Mouse (Mus musculus): ENCODE data around the gene Rprd2. TPM values are rescaled to one million over a fixed set of nuclear protein-coding genes. Genes with fewer than 3 reads are reported as not detected.
A peak's percentile ranks its signal among the peaks of the same experiment; 100 is the strongest.
"Not testable (repeated sequence)": the region's sequence is repeated elsewhere in the genome, so short reads cannot be mapped to it uniquely, and the experiment has no call there.

The Rprd2 gene
- polyA plus RNA-seq, 1 experiment from 2014 or later, result 25.5 TPM

DNA sequence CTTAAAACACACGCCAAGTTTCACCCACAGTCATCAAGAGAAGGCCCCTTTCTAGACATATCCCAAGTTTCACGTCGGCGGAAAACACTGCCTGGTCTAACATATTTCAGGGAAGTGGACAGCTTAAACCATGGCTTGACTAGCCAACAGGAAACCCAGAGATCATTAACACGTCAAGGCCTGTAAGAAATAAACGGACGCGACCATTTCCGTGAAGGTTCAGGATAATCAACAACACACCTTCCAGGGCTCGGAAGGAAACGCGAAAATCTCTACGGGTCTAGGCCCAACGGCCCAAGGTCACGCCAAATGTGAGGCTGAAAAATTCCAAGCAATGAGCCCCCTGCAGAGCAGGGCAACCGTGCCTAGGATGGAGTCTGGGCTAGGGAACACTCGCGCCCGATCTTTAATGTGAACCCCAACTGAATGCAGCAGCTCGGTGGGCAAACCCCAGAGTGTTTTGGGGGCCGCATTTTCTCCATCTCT lies 594 bp downstream of the Rprd2 start:
- H3K4me2 ChIP-seq, result peak overlapping the region; percentile 76
- WGBS, result under 1% methylated on average over 21 of the region's 21 CpGs
- 0 out of 2 replicates have a peak, but pooled peaks cover 5% of the 10 kb centered on the region for H3K36me3 ChIP-seq
- H3K9ac ChIP-seq, result peak overlapping the region; percentile 94
- no peaks in the 10 kb centered on the region for H3K9me3 ChIP-seq (replicated peaks)
- peaks cover 15% of the 10 kb centered on the region for H3K4me1 ChIP-seq (replicated peaks)
- no peaks in the 10 kb centered on the region for H3K27me3 ChIP-seq (replicated peaks)
- peak overlapping the region; percentile 100 for H3K27ac ChIP-seq (ENCODE audit: poor library complexity, severe bottlenecking)
- peak overlapping the region; percentile 81 for H3K4me3 ChIP-seq
- ATAC-seq (ENCODE audit: insufficient number of reproducible peaks, low FRiP score), result no peak

DNA sequence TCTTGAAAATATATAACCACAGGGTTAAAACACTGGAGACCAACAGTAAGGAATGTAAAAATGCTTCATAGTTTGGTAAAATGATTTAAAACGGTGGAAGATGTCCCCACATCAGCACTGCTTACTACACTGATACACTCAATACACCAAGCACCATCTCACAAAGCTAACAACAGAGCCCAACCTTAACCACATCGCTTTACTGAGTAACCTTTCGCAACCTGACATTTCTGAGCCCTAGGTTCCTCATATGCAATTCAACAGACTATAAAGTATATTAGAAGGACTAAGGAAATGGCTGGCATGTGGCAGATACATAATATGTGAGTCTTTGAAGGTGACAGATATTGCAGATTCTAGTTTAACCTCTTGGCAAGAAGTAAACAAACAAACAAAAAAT lies 2.0 kb downstream of the Rprd2 start:
- Histone ChIP-seq H3K9me3 (replicated peaks) (no peaks in the 10 kb centered on the region), H3K4me3 (peak overlapping the region; percentile 15; the same call in 1 of the 2 replicates), H3K27me3 (replicated peaks) (no peaks in the 10 kb centered on the region), H3K27ac (ENCODE audit: poor library complexity, severe bottlenecking) (no peak overlapping the region), H3K4me1 (replicated peaks) (peaks cover 15% of the 10 kb centered on the region), H3K4me2 (peak overlapping the region; percentile 53), H3K9ac (no peak overlapping the region), H3K36me3 (0 out of 2 replicates have a peak, but pooled peaks cover 9% of the 10 kb centered on the region)
- WGBS, result 93% methylated on average over 3 of the region's 3 CpGs
- no peak for ATAC-seq (ENCODE audit: insufficient number of reproducible peaks, low FRiP score)

- WGBS, result 45% methylated on average over 2 of the region's 2 CpGs
- H3K36me3 ChIP-seq, result peaks cover 25% of the 10 kb centered on the region
- no peak overlapping the region for H3K9ac ChIP-seq
- H3K4me2 ChIP-seq, result no peak overlapping the region
- H3K27ac ChIP-seq (ENCODE audit: poor library complexity, severe bottlenecking), result no peak overlapping the region
- H3K4me1 ChIP-seq (replicated peaks), result 0 out of 2 replicates have a peak, but pooled peaks cover 7% of the 10 kb centered on the region
- no peaks in the 10 kb centered on the region for H3K9me3 ChIP-seq (replicated peaks)
- H3K4me3 ChIP-seq, result no peak overlapping the region
- no peak for ATAC-seq (ENCODE audit: insufficient number of reproducible peaks, low FRiP score)
- no peaks in the 10 kb centered on the region for H3K27me3 ChIP-seq (replicated peaks)
Observed at GRCm38 (mm10) chr3:95808384-95808783, 10.3 kb downstream of the Rprd2 start.

DNA sequence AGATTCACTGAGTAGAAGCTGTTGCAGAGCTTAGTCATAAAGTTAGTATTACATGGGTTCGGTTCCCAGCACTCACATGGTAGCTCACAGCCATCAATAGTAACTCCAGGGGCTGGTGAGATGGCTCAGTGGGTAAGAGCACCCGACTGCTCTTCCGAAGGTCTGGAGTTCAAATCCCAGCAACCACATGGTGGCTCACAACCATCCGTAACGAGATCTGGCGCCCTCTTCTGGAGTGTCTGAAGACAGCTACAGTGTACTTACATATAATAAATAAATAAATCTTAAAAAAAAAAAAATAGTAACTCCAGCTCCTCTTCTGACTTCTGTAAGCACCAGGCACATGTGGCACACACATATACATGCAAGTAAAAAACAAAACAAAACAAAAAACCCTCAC lies 11.0 kb downstream of the Rprd2 start:
- 96% methylated on average over 5 of the region's 6 CpGs for WGBS
- ATAC-seq (ENCODE audit: insufficient number of reproducible peaks, low FRiP score); H3K27ac ChIP-seq (ENCODE audit: poor library complexity, severe bottlenecking): not testable (repeated sequence)

GRCm38 (mm10) chr3:95806677-95807076 lies 12.0 kb downstream of the Rprd2 start:
- H3K4me1 ChIP-seq (replicated peaks), result 0 out of 2 replicates have a peak, but pooled peaks cover 7% of the 10 kb centered on the region
- no peak for ATAC-seq (ENCODE audit: insufficient number of reproducible peaks, low FRiP score)
- H3K36me3 ChIP-seq, result peaks cover 28% of the 10 kb centered on the region
- no peaks in the 10 kb centered on the region for H3K27me3 ChIP-seq (replicated peaks)
- H3K4me3 ChIP-seq, result no peak overlapping the region
- H3K27ac ChIP-seq (ENCODE audit: poor library complexity, severe bottlenecking), result no peak overlapping the region
- 31% methylated on average over 1 of the region's 1 CpGs for WGBS
- H3K4me2 ChIP-seq, result no peak overlapping the region
- no peak overlapping the region for H3K9ac ChIP-seq
- no peaks in the 10 kb centered on the region for H3K9me3 ChIP-seq (replicated peaks)

More for the DNA sequence above, 11.0 kb downstream of the Rprd2 start:
- not testable (repeated sequence) for H3K9ac ChIP-seq; H3K27me3 ChIP-seq (replicated peaks); H3K4me2 ChIP-seq; H3K9me3 ChIP-seq (replicated peaks); H3K4me1 ChIP-seq (replicated peaks); H3K4me3 ChIP-seq
- H3K36me3 ChIP-seq, result peaks cover 28% of the 10 kb centered on the region

- Histone ChIP-seq H3K4me2 (no peak overlapping the region), H3K27me3 (replicated peaks) (no peaks in the 10 kb centered on the region), H3K9me3 (replicated peaks) (no peaks in the 10 kb centered on the region), H3K9ac (no peak overlapping the region), H3K4me3 (no peak overlapping the region), H3K36me3 (peaks cover 28% of the 10 kb centered on the region), H3K4me1 (replicated peaks) (no peaks in the 10 kb centered on the region), H3K27ac (ENCODE audit: poor library complexity, severe bottlenecking) (no peak overlapping the region)
- ATAC-seq (ENCODE audit: insufficient number of reproducible peaks, low FRiP score), result no peak
- 91% methylated on average over 4 of the region's 4 CpGs for WGBS
Observed at GRCm38 (mm10) chr3:95803851-95804250, 14.8 kb downstream of the Rprd2 start.

DNA sequence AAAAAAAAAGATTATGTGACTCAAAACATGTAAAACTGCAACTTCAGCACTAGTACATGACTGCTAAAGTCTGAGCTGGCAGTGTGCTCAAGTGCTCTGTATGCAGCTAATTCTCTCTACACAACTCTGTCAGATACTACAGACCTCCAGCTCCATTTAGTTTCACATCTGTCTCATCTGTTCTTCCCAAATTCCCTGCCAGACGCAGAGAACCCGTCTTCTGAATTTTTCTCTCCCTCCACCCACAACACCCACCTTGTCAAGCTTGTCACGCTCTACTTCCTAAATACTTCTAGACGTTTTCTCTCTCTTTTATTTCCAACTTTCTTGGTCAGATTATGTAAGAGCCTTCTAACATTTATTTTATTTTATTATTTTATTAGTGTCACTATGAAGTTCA lies 19.9 kb downstream of the Rprd2 start:
- 82% methylated on average over 4 of the region's 4 CpGs for WGBS
- no peak for ATAC-seq (ENCODE audit: insufficient number of reproducible peaks, low FRiP score)
- Histone ChIP-seq H3K9ac (no peak overlapping the region), H3K4me1 (replicated peaks) (no peaks in the 10 kb centered on the region), H3K4me3 (no peak overlapping the region), H3K4me2 (no peak overlapping the region), H3K9me3 (replicated peaks) (no peaks in the 10 kb centered on the region), H3K27me3 (replicated peaks) (no peaks in the 10 kb centered on the region), H3K27ac (ENCODE audit: poor library complexity, severe bottlenecking) (no peak overlapping the region), H3K36me3 (peaks cover 12% of the 10 kb centered on the region; the same call in 1 of the 2 replicates)

DNA sequence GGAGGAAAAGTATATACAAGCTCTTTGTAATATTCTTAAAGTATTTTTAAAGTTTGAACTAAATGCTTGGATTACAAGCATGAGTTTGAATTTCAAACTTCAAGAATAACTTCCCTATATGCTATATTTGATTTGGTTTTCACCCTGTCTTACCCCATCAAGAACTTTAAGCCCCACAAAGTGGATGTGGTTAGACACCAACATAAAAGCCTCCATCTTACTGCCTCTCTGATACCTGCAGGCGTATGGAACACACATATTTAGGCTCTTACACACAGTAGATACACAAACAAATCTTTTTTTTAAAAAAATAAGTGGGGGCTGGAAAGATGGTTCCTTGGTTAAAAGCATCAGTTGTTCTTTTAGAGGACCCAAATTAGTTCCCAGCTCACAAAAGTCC lies 24.4 kb downstream of the Rprd2 start:
- Histone ChIP-seq H3K36me3 (0 out of 2 replicates have a peak, but pooled peaks cover 5% of the 10 kb centered on the region), H3K9me3 (replicated peaks) (no peaks in the 10 kb centered on the region)
- WGBS, result 85% methylated on average over 1 of the region's 1 CpGs

DNA sequence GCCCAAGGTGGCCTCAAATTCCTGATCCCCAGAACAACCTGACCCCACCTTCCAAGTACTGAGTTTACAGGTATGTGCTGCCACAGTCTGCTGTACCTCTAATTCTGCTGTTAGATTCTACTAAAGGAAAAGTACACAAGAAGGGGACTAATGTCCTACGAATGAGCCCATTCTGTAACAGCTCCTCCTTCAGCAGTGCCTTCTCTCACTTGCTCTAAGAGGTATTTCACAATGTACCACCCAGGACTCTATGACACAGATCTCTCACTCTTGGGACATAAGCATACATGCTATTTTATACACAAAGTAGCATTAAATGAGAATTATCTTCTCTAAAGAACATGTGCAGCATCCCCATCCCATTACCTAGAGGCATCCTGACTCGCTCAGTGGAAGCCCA lies 25.0 kb downstream of the Rprd2 start:
- Histone ChIP-seq H3K36me3 (0 out of 2 replicates have a peak, but pooled peaks cover 9% of the 10 kb centered on the region), H3K9ac (no peak overlapping the region), H3K27ac (ENCODE audit: poor library complexity, severe bottlenecking) (no peak overlapping the region), H3K4me2 (no peak overlapping the region), H3K9me3 (replicated peaks) (no peaks in the 10 kb centered on the region), H3K27me3 (replicated peaks) (no peaks in the 10 kb centered on the region), H3K4me1 (replicated peaks) (0 out of 2 replicates have a peak, but pooled peaks cover 11% of the 10 kb centered on the region), H3K4me3 (no peak overlapping the region)
- 82% methylated on average over 2 of the region's 2 CpGs for WGBS
- no peak for ATAC-seq (ENCODE audit: insufficient number of reproducible peaks, low FRiP score)

More for the DNA sequence above, 24.4 kb downstream of the Rprd2 start:
- 0 out of 2 replicates have a peak, but pooled peaks cover 11% of the 10 kb centered on the region for H3K4me1 ChIP-seq (replicated peaks)
- no peak for ATAC-seq (ENCODE audit: insufficient number of reproducible peaks, low FRiP score)
- no peaks in the 10 kb centered on the region for H3K27me3 ChIP-seq (replicated peaks)
- no peak overlapping the region for H3K9ac ChIP-seq
- H3K27ac ChIP-seq (ENCODE audit: poor library complexity, severe bottlenecking), result no peak overlapping the region
- H3K4me3 ChIP-seq, result no peak overlapping the region
- H3K4me2 ChIP-seq, result no peak overlapping the region

DNA sequence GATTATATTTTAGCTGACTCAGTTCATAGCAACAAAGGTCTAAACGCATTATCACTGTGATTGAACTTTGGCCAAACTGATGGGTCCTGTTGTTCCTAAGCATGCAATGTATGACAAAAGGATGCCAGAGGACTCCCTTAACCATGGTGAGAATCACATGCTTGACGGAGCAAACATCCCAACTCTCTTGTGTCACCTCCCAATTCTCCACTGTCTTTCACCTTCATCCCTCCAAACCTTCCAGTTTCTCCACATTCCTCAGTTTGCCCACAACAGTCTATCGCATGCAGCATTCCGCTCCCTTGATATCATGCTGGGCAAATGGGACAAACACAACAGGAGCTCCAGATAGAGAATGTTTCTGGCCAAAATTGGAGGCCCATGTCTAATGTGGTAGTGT lies 33.2 kb downstream of the Rprd2 start:
- Histone ChIP-seq H3K36me3 (peaks cover 67% of the 10 kb centered on the region), H3K27me3 (replicated peaks) (no peaks in the 10 kb centered on the region), H3K27ac (ENCODE audit: poor library complexity, severe bottlenecking) (no peak overlapping the region), H3K4me1 (replicated peaks) (no peaks in the 10 kb centered on the region), H3K4me2 (no peak overlapping the region), H3K9me3 (replicated peaks) (no peaks in the 10 kb centered on the region), H3K9ac (no peak overlapping the region), H3K4me3 (no peak overlapping the region)
- no peak for ATAC-seq (ENCODE audit: insufficient number of reproducible peaks, low FRiP score)
- WGBS, result 95% methylated on average over 4 of the region's 4 CpGs

GRCm38 (mm10) chr3:95771985-95772384 lies 46.7 kb downstream of the Rprd2 start:
- H3K36me3 ChIP-seq, result peaks cover 71% of the 10 kb centered on the region
- H3K9ac ChIP-seq, result no peak overlapping the region
- no peaks in the 10 kb centered on the region for H3K27me3 ChIP-seq (replicated peaks)
- H3K4me2 ChIP-seq, result no peak overlapping the region
- no peak overlapping the region for H3K4me3 ChIP-seq
- no peak for ATAC-seq (ENCODE audit: insufficient number of reproducible peaks, low FRiP score)
- no peaks in the 10 kb centered on the region for H3K9me3 ChIP-seq (replicated peaks)
- no peak overlapping the region for H3K27ac ChIP-seq (ENCODE audit: poor library complexity, severe bottlenecking)
- no peaks in the 10 kb centered on the region for H3K4me1 ChIP-seq (replicated peaks)

- ATAC-seq (ENCODE audit: insufficient number of reproducible peaks, low FRiP score), result no peak
- WGBS, result 89% methylated on average over 10 of the region's 10 CpGs
Observed at GRCm38 (mm10) chr3:95765534-95765933, 53.1 kb downstream of the Rprd2 start.

More at GRCm38 (mm10) chr3:95765534-95765933, 53.1 kb downstream of the Rprd2 start:
- no peaks in the 10 kb centered on the region for H3K9me3 ChIP-seq (replicated peaks)
- H3K4me3 ChIP-seq, result no peak overlapping the region
- no peak overlapping the region for H3K4me2 ChIP-seq
- H3K9ac ChIP-seq, result no peak overlapping the region
- peaks cover 57% of the 10 kb centered on the region for H3K36me3 ChIP-seq
- no peak overlapping the region for H3K27ac ChIP-seq (ENCODE audit: poor library complexity, severe bottlenecking)
- no peaks in the 10 kb centered on the region for H3K27me3 ChIP-seq (replicated peaks)
- peaks cover 16% of the 10 kb centered on the region for H3K4me1 ChIP-seq (replicated peaks)

Measured in heart, embryonic 12.5 days (tissue).